Mouse (Mus musculus) heart, embryonic 12.5 days (tissue): ENCODE data around the gene Pcnx. TPM values are rescaled to one million over a fixed set of nuclear protein-coding genes. Genes with fewer than 3 reads are reported as not detected.

Experiments used
- ATAC-seq: fragments of 200-750 bp; cut with Nextera tagmentation; 2 replicates; pipeline ENCODE4 v1.8.0; 2017; ENCODE audit warnings: moderate TSS enrichment, moderate library complexity; ENCODE audit not compliant: insufficient number of reproducible peaks, low FRiP score
- H3K27ac ChIP-seq: fragments of 300-500 bp; sonication (generic); 2 replicates; pipeline ENCODE4 v1.5.1; 2016; ENCODE audit warnings: mild to moderate bottlenecking, moderate library complexity; ENCODE audit not compliant: poor library complexity, severe bottlenecking
- H3K27me3 ChIP-seq: fragments of 300-500 bp; sonication (generic); replicated peaks from 2 replicates; pipeline ENCODE4 v1.6.1; 2016; ENCODE audit warnings: mild to moderate bottlenecking, moderate library complexity
- H3K36me3 ChIP-seq: fragments of 300-500 bp; sonication (generic); 2 replicates; pipeline ENCODE4 v1.6.1; 2016; ENCODE audit warnings: mild to moderate bottlenecking, moderate library complexity
- H3K4me1 ChIP-seq: fragments of 300-500 bp; sonication (generic); replicated peaks from 2 replicates; pipeline ENCODE4 v1.6.1; 2016; ENCODE audit warnings: mild to moderate bottlenecking
- H3K4me2 ChIP-seq: fragments of 300-500 bp; sonication (generic); 2 replicates; pipeline ENCODE4 v1.6.1; 2016; ENCODE audit warnings: mild to moderate bottlenecking, moderate library complexity
- H3K4me3 ChIP-seq: fragments of 300-500 bp; sonication (generic); 2 replicates; pipeline ENCODE4 v1.5.1; 2016; ENCODE audit warnings: mild to moderate bottlenecking
- H3K9ac ChIP-seq: fragments of 300-500 bp; sonication (generic); 2 replicates; pipeline ENCODE4 v1.6.1; 2016; ENCODE audit warnings: mild to moderate bottlenecking, moderate library complexity
- H3K9me3 ChIP-seq: fragments of 300-500 bp; sonication (generic); replicated peaks from 2 replicates; pipeline ENCODE4 v1.6.1; 2016; ENCODE audit warnings: mild to moderate bottlenecking, moderate library complexity
- WGBS: fragments of 180-500 bp; shearing (Covaris S2); methylation state at CpG from one replicate; pipeline ENCODE4 v1.1.7; 2016; 5-methylcytosine and 5-hydroxymethylcytosine counted together
- polyA plus RNA-seq: library from polyadenylated mRNA; unstranded; fragments of >200 nt; fragmentation: Nextera tagmentation; extraction: Ambion mirVana; gene quantifications from 2 replicates; pipeline ENCODE4 v1.2.1, GENCODE M21; 2016

Pcnx gene
- polyA plus RNA-seq, 1 experiment from 2014 or later = 17.8 TPM

DNA sequence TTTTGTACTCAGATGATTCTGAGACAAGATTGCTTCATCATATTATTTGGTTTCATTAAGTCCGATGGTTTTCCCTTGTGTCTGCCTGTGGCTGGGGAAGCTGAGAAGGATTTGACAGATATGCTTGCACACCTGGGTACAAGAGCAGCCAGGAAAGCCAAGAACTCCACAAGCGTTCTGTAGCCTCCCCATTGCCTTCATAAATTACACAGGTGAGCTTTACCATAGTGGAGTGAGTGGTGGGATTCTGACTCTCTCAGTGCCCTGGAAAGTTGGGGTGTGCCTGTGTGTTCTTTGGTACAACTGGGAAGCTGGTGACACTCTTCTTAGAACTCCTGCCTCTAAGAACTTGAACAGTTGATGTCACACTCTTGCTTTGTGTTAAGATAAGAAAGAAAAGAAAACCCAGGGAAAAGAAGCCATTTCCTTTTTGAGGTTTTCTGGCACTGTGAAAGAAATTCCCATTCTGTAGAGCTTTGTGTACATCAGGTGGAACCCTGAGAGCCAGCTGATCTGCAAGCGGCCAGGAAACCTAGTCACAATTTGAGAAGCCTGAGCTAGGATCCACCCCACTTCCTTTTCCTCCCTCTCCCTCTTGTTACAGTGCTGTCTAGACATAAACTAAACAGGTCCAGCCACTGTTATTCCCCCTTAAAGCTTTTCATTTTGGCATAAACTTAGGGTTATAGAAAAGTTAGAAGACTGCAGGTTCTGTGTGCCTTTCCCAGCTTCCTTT is 9.6 kb downstream of the Pcnx start:
- ATAC-seq = 0 out of 2 replicates have a peak, but pooled peaks have one; percentile 51
- 64% methylated on average over 3 of the region's 3 CpGs for WGBS
- Histone ChIP-seq H3K4me1 (peaks cover 67% of the 10 kb centered on the region), H3K27ac (peak overlapping the region; percentile 35; the same call in 1 of the 2 replicates), H3K4me3 (no peak overlapping the region), H3K4me2 (no peak overlapping the region), H3K36me3 (no peaks in the 10 kb centered on the region; the same call in 1 of the 2 replicates), H3K27me3 (no peaks in the 10 kb centered on the region), H3K9ac (no peak overlapping the region), H3K9me3 (no peaks in the 10 kb centered on the region)

DNA sequence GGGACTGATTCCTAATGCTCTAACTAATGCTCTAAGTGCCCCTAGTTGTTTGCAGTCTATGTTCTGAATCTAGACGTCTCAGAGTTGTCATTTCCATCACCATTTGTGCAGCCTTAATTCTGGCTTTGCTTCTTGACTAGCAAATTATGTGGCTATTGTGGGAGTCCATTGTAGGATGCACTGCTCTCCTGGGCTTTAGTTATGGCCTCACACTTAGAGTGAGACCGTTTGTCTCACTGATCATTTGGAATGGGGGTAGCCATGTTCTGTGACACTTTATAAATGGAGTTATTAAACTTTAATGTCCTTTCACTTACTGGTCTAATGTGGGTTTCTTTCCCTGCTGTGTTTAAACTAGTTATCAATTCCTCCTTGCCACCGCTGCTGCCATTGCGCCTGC is 13.5 kb downstream of the Pcnx start:
- WGBS = 80% methylated on average over 4 of the region's 4 CpGs

DNA sequence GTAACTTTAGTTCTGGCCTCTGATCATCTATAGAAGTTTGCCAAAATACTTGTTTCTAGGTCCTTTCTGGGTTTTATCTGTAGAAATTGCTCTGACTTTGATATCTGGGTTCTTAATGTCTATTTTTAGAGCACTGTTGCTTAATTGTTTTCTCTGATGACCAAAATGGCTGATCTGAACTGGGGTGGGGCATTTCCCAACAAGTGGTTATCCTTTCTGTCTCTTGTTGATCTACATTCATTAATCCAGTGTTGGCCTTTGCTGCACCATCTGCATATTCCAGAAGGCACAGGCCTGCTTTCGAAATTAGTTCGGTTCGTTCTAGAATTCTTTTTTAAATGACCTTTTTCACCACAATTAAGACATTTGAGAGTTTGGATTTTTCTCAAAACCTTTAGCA is 20.3 kb downstream of the Pcnx start:
- WGBS = 93% methylated on average over 3 of the region's 3 CpGs
- H3K4me3 ChIP-seq = no peak overlapping the region
- no peak for ATAC-seq
- H3K4me2 ChIP-seq = no peak overlapping the region
- H3K9me3 ChIP-seq = peaks cover 3% of the 10 kb centered on the region; the same call in 1 of the 2 replicates
- H3K9ac ChIP-seq = no peak overlapping the region
- no peaks in the 10 kb centered on the region for H3K27me3 ChIP-seq
- peaks cover 3% of the 10 kb centered on the region; the same call in 1 of the 2 replicates for H3K36me3 ChIP-seq
- peaks cover 21% of the 10 kb centered on the region for H3K4me1 ChIP-seq
- H3K27ac ChIP-seq = no peak overlapping the region

More for the DNA sequence above, 13.5 kb downstream of the Pcnx start:
- H3K9ac ChIP-seq = no peak overlapping the region
- no peaks in the 10 kb centered on the region for H3K27me3 ChIP-seq
- H3K36me3 ChIP-seq = peaks cover 3% of the 10 kb centered on the region; the same call in 1 of the 2 replicates
- no peak for ATAC-seq
- peaks cover 3% of the 10 kb centered on the region; the same call in 1 of the 2 replicates for H3K9me3 ChIP-seq
- no peak overlapping the region for H3K4me2 ChIP-seq
- H3K4me3 ChIP-seq = no peak overlapping the region
- peaks cover 42% of the 10 kb centered on the region for H3K4me1 ChIP-seq
- no peak overlapping the region for H3K27ac ChIP-seq

DNA sequence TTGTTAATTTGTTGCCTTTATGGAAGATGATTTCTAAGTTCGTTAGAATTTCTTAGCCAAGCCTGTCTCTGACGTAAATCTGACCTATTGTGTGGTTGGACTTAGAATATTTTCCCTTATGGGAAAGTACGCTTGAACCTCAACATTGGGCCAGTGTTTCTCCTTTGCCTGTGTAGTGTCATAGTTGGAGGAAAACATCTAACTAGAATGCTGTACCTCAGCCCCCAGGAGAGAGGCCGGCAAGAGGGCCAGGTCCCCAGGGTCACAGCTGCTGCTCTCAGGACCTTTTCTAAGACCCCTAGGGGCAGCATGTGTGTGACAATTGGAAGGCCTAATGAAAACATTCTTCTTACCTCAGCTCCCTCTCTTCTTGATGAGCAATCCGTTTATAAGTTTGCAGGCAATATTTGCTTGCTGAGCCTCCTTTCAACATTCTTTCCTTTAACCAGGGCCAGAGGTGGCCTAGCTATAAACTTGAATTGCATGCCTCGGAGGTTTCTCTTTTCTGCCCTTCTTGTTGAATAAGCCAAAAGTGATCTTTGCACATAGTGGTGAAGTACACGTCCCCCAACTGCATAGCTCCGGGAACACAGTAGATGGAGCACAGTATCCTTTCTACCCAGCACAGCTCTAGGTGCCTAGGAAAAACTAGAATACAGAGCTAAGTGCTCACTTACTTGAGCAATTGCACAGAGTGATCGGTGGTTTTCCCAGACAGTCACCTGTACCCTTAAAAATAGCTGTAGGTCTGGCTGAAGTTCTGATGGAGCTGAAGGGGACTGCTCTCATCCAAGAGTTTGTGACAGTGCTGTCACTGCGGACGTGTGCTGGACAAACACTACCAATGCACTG is 23.7 kb downstream of the Pcnx start:
- WGBS = 60% methylated on average over 11 of the region's 11 CpGs
- Histone ChIP-seq H3K27ac (no peak overlapping the region), H3K4me3 (no peak overlapping the region), H3K4me1 (peaks cover 51% of the 10 kb centered on the region), H3K9ac (no peak overlapping the region), H3K4me2 (no peak overlapping the region), H3K9me3 (no peaks in the 10 kb centered on the region), H3K36me3 (no peaks in the 10 kb centered on the region), H3K27me3 (no peaks in the 10 kb centered on the region)
- no peak for ATAC-seq

DNA sequence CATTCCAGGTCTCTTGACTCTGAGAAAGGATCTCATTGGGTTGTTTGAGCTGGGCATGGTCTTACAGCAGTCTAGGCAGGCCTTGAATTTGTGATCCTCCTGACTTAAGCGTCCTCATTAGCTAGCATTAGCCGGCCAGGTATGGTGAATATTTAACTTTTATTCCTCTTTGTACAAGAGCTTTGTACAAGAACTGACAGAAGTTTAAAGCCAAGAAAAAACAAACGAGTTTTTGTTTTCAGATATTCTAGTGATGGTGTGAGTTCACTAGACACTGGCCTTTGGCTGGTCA is 24.2 kb downstream of the Pcnx start:
- no peak overlapping the region for H3K9ac ChIP-seq
- 81% methylated on average over 3 of the region's 3 CpGs for WGBS
- no peaks in the 10 kb centered on the region for H3K9me3 ChIP-seq
- no peak for ATAC-seq
- no peaks in the 10 kb centered on the region for H3K36me3 ChIP-seq
- H3K27me3 ChIP-seq = no peaks in the 10 kb centered on the region
- peaks cover 52% of the 10 kb centered on the region for H3K4me1 ChIP-seq
- H3K4me2 ChIP-seq = no peak overlapping the region
- H3K27ac ChIP-seq = no peak overlapping the region
- H3K4me3 ChIP-seq = no peak overlapping the region

DNA sequence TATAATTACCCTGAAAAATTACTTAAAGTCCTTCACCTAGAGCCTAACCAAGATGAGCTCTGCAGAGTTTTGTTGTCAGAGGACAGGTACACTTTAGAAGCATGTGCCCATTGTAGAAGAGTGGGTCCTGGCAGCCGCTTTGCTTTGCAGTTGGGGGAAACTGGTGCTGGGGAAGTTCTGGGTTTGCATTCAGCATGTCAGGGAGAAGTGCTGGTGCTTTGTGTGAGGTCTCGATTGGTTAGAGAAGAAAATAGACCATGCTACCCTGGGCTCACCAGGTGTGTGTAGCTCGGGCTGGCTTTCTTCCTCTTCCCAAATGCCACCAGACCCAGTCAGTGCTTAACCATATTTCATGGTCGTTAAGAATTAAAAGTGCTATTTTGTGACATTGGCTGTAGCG is 25.2 kb downstream of the Pcnx start:
- H3K27me3 ChIP-seq = no peaks in the 10 kb centered on the region
- no peak for ATAC-seq
- no peaks in the 10 kb centered on the region for H3K9me3 ChIP-seq
- 75% methylated on average over 5 of the region's 5 CpGs for WGBS
- H3K27ac ChIP-seq = no peak overlapping the region
- H3K9ac ChIP-seq = no peak overlapping the region
- H3K36me3 ChIP-seq = no peaks in the 10 kb centered on the region
- H3K4me1 ChIP-seq = peaks cover 58% of the 10 kb centered on the region
- no peak overlapping the region for H3K4me3 ChIP-seq
- H3K4me2 ChIP-seq = no peak overlapping the region

DNA sequence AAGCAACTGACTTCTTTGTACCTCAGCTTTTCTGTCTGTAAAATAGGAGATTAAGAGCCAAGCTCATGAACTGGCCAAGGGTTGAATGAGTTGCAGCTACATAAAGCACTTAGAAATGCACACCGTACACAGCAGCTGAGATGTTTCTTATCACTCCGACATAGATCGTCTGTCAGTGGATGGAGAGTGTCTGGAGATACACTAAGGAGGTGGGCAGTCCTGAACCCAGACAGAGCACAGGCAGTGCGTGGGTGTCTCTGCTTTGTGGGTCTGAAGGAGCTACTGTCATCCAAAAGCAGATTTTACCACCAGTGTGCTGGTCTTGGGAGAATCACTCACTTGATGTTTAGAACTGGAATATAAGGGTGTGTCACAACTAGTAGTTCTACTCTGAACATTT is 26.2 kb downstream of the Pcnx start:
- no peaks in the 10 kb centered on the region for H3K9me3 ChIP-seq
- no peaks in the 10 kb centered on the region for H3K27me3 ChIP-seq
- H3K9ac ChIP-seq = no peak overlapping the region
- H3K4me1 ChIP-seq = peaks cover 62% of the 10 kb centered on the region
- ATAC-seq = no peak
- no peak overlapping the region for H3K4me2 ChIP-seq
- no peaks in the 10 kb centered on the region for H3K36me3 ChIP-seq
- H3K27ac ChIP-seq = no peak overlapping the region
- no peak overlapping the region for H3K4me3 ChIP-seq
- WGBS = 19% methylated on average over 4 of the region's 4 CpGs

DNA sequence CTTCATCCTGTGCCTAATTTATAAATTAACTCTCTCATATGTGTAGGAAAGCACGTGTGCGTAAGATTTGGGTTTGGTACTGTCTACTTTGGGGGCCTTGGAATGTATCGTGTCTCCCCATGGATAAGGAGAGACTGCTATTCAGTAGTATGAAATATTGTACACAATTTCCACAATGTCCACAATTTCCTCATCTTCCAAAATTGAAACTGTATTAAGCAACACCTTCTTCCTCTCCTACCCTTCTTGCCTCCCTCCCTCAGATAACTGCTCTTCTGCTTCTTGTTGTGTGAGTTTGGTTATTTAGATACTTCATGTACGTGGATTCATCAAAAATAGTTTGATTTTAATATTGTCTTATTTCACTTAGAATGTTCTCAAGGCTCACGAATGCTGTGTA is 29.1 kb downstream of the Pcnx start:
- H3K27me3 ChIP-seq = no peaks in the 10 kb centered on the region
- no peak overlapping the region for H3K9ac ChIP-seq
- no peak overlapping the region for H3K4me2 ChIP-seq
- H3K4me3 ChIP-seq = no peak overlapping the region
- 91% methylated on average over 5 of the region's 5 CpGs for WGBS
- H3K9me3 ChIP-seq = no peaks in the 10 kb centered on the region
- ATAC-seq = no peak
- no peak overlapping the region for H3K27ac ChIP-seq
- no peaks in the 10 kb centered on the region for H3K36me3 ChIP-seq
- H3K4me1 ChIP-seq = peaks cover 50% of the 10 kb centered on the region

DNA sequence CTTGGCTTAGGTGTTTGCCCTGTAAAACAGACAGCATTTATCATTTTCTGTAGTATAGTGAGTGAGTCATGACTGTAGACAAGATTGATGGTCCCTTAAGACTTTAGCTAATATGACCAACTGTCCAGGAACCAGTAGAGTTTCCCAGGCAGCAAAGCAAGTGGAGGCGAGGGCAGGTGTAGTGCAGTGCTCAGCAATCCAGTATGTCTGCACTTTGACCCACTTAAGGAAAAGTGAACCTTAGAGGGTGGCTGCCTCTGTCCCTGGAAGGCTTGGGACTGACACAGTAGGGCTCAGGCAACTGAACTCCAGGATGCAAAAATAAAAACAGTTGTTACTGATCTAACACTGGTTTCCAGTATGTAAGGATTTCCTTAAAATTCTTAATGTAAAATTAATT is 32.1 kb downstream of the Pcnx start:
- 64% methylated on average over 1 of the region's 1 CpGs for WGBS
- H3K4me1 ChIP-seq = peaks cover 28% of the 10 kb centered on the region
- ATAC-seq = no peak

DNA sequence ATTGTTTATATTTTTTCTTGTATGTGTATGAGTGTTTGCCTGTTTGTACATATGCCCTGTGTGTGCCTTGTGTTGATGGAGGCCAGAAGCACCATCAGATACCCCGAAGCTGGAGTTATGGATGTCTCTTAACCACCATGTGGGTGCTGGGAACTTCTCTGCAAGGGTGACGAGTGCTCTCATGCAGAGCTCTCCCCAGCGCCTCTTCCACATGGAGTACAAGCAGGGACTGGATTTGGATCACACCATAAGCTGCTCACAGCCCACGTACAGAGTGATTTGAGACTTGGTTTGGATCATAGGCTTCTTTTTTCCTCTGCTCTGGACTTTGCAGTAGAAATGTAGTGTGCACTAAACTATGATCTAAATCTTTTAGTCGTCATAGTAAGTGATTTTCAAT is 34.5 kb downstream of the Pcnx start:
- 81% methylated on average over 5 of the region's 5 CpGs for WGBS
- Histone ChIP-seq H3K27ac (no peak overlapping the region), H3K36me3 (peaks cover 29% of the 10 kb centered on the region), H3K4me3 (no peak overlapping the region), H3K9ac (no peak overlapping the region), H3K27me3 (no peaks in the 10 kb centered on the region), H3K9me3 (no peaks in the 10 kb centered on the region), H3K4me2 (no peak overlapping the region), H3K4me1 (peaks cover 13% of the 10 kb centered on the region)
- no peak for ATAC-seq

More for the DNA sequence above, 32.1 kb downstream of the Pcnx start:
- H3K9ac ChIP-seq = no peak overlapping the region
- no peaks in the 10 kb centered on the region for H3K27me3 ChIP-seq
- no peak overlapping the region for H3K4me3 ChIP-seq
- H3K27ac ChIP-seq = no peak overlapping the region
- peaks cover 18% of the 10 kb centered on the region for H3K36me3 ChIP-seq
- no peaks in the 10 kb centered on the region for H3K9me3 ChIP-seq
- no peak overlapping the region for H3K4me2 ChIP-seq

DNA sequence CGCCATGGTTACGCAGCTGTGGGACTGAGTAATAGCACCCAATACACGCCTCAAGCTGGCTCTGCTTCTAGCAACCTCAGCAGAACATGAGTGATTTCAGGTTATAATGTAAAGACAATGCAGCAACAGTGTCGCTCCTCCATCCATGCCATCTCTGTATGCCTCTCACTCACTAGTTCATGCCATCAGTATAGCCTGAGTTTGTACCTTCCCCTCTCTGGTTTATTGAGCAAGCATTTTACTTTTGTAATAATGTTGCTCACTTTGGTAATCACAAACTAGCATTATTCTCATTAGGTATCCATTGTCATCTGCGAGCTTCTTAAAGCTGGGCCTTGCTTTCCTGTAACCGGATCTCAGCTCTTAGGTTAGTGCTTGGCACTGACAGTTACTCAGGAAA is 36.2 kb downstream of the Pcnx start:
- H3K9me3 ChIP-seq = no peaks in the 10 kb centered on the region
- no peaks in the 10 kb centered on the region for H3K27me3 ChIP-seq
- peaks cover 29% of the 10 kb centered on the region for H3K36me3 ChIP-seq
- no peak overlapping the region for H3K9ac ChIP-seq
- H3K27ac ChIP-seq = no peak overlapping the region
- H3K4me2 ChIP-seq = no peak overlapping the region
- no peak for ATAC-seq
- H3K4me1 ChIP-seq = peaks cover 3% of the 10 kb centered on the region
- no peak overlapping the region for H3K4me3 ChIP-seq
- WGBS = 89% methylated on average over 6 of the region's 6 CpGs
